Mouse (Mus musculus): ENCODE data around the gene Stac2.

The Stac2 gene

GRCm38 (mm10) chr11:98020710-98021109 lies 32.6 kb downstream of the Stac2 start:
- DNase-seq = no peak

- DNase-seq = no peak
Measured at GRCm38 (mm10) chr11:98019883-98020610, 33.2 kb downstream of the Stac2 start.

- peak; percentile 93 for DNase-seq
Measured at GRCm38 (mm10) chr11:98018858-98019641, 34.2 kb downstream of the Stac2 start.

GRCm38 (mm10) chr11:98018222-98018621 lies 35.0 kb downstream of the Stac2 start:
- DNase-seq = no peak

- no peak for DNase-seq
Measured at GRCm38 (mm10) chr11:98016824-98017223, 36.4 kb downstream of the Stac2 start.

- DNase-seq = no peak
Measured at GRCm38 (mm10) chr11:98016177-98016576, 37.1 kb downstream of the Stac2 start.

GRCm38 (mm10) chr11:98012831-98013230 lies 40.4 kb downstream of the Stac2 start:
- no peak for DNase-seq

GRCm38 (mm10) chr11:98011716-98012115 lies 41.5 kb downstream of the Stac2 start:
- peak; percentile 82 for DNase-seq

- no peak for DNase-seq
Measured at GRCm38 (mm10) chr11:98008087-98008486, 45.2 kb downstream of the Stac2 start.

GRCm38 (mm10) chr11:98005686-98006085 lies 47.6 kb downstream of the Stac2 start:
- DNase-seq = no peak

- no peak for DNase-seq
Measured at GRCm38 (mm10) chr11:98005076-98005475, 48.2 kb downstream of the Stac2 start.

GRCm38 (mm10) chr11:98004161-98004560 lies 49.1 kb downstream of the Stac2 start:
- peak; percentile 84 for DNase-seq

GRCm38 (mm10) chr11:98003171-98003671 lies 50.0 kb downstream of the Stac2 start:
- DNase-seq = no peak

- DNase-seq = no peak
Measured at GRCm38 (mm10) chr11:98002627-98003026, 50.6 kb downstream of the Stac2 start.

GRCm38 (mm10) chr11:98001986-98002385 lies 51.3 kb downstream of the Stac2 start:
- no peak for DNase-seq

- no peak for DNase-seq
Measured at GRCm38 (mm10) chr11:98001351-98001824, 51.9 kb downstream of the Stac2 start.

- no peak for DNase-seq
Measured at GRCm38 (mm10) chr11:98000378-98001140, 52.7 kb downstream of the Stac2 start.

GRCm38 (mm10) chr11:97999748-98000147 lies 53.5 kb downstream of the Stac2 start:
- DNase-seq = no peak

- no peak for DNase-seq
Measured at GRCm38 (mm10) chr11:97998898-97999608, 54.2 kb downstream of the Stac2 start.

- no peak for DNase-seq
Measured at GRCm38 (mm10) chr11:97998074-97998793, 55.0 kb downstream of the Stac2 start.

GRCm38 (mm10) chr11:97997387-97997960 lies 55.8 kb downstream of the Stac2 start:
- DNase-seq = no peak
